Mouse (Mus musculus) kidney, embryonic 14.5 days (tissue): ENCODE data around the gene Slc17a5. TPM values are rescaled to one million over a fixed set of nuclear protein-coding genes. Genes with fewer than 3 reads are reported as not detected.

Experiments
- ATAC-seq: fragments of 200-750 bp; cut with Nextera tagmentation; 2 replicates; pipeline ENCODE4 v1.8.0; 2017; ENCODE audit warnings: moderate number of reproducible peaks, mild to moderate bottlenecking, moderate TSS enrichment, moderate library complexity; ENCODE audit not compliant: low FRiP score, low TSS enrichment
- H3K27ac ChIP-seq: fragments of 300-500 bp; sonication (generic); 2 replicates; pipeline ENCODE4 v1.5.1; 2014; ENCODE audit warnings: low read depth, mild to moderate bottlenecking, low read length, moderate library complexity, mixed read lengths
- H3K27me3 ChIP-seq: fragments of 300-500 bp; sonication (generic); 2 replicates; pipeline ENCODE4 v1.6.1; 2014; ENCODE audit warnings: mild to moderate bottlenecking, low read length; ENCODE audit not compliant: control insufficient read depth, insufficient read depth
- H3K36me3 ChIP-seq: fragments of 300-500 bp; sonication (generic); 2 replicates; pipeline ENCODE4 v1.6.1; 2014; ENCODE audit warnings: low read length, mixed read lengths; ENCODE audit not compliant: control insufficient read depth, insufficient read depth
- H3K4me1 ChIP-seq: fragments of 300-500 bp; sonication (generic); 2 replicates; pipeline ENCODE4 v1.6.1; 2014; ENCODE audit warnings: low read length, mixed read lengths; ENCODE audit not compliant: control insufficient read depth, insufficient read depth
- H3K4me2 ChIP-seq: fragments of 300-500 bp; sonication (generic); replicated peaks from 2 replicates; pipeline ENCODE4 v1.6.1; 2014; ENCODE audit warnings: low read depth, mild to moderate bottlenecking, low read length
- H3K4me3 ChIP-seq: fragments of 300-500 bp; sonication (generic); 2 replicates; pipeline ENCODE4 v1.5.1; 2014; ENCODE audit warnings: mild to moderate bottlenecking, low read length
- H3K9ac ChIP-seq: fragments of 300-500 bp; sonication (generic); 2 replicates; pipeline ENCODE4 v1.6.1; 2014; ENCODE audit warnings: low read depth, mild to moderate bottlenecking, low read length, moderate library complexity
- H3K9me3 ChIP-seq: fragments of 300-500 bp; sonication (generic); 2 replicates; pipeline ENCODE4 v1.6.1; 2016; ENCODE audit warnings: low read length; ENCODE audit not compliant: control insufficient read depth
- WGBS: fragments of 180-500 bp; shearing (Covaris S2); extraction: QIAGEN DNeasy Blood & Tissue Kit; methylation state at CpG from one replicate; pipeline ENCODE4 v1.1.7; 2014; 5-methylcytosine and 5-hydroxymethylcytosine counted together
- polyA plus RNA-seq: library from polyadenylated mRNA; unstranded; fragments of >200 nt; fragmentation: Nextera tagmentation; extraction: Ambion mirVana; gene quantifications from 2 replicates; pipeline ENCODE4 v1.2.1, GENCODE M21; 2014

Slc17a5 gene
- polyA plus RNA-seq, 1 experiment from 2014 or later, result 16.9 TPM

GRCm38 (mm10) chr9:78579644-78580396 lies 8.0 kb downstream of the Slc17a5 start:
- no peak overlapping the region for H3K27ac ChIP-seq
- H3K9ac ChIP-seq, result no peak overlapping the region
- H3K4me3 ChIP-seq, result no peak overlapping the region
- 56% methylated on average over 10 of the region's 10 CpGs for whole genome bisulfite sequencing
- no peaks in the 10 kb centered on the region for H3K27me3 ChIP-seq
- H3K9me3 ChIP-seq, result no peaks in the 10 kb centered on the region
- H3K36me3 ChIP-seq, result no peaks in the 10 kb centered on the region; the same call in 1 of the 2 replicates
- no peaks in the 10 kb centered on the region for H3K4me1 ChIP-seq
- no peak overlapping the region for H3K4me2 ChIP-seq
- ATAC-seq, result peak; percentile 72; the same call in 1 of the 2 replicates

- no peak overlapping the region for H3K4me3 ChIP-seq
- H3K9me3 ChIP-seq, result no peaks in the 10 kb centered on the region
- no peaks in the 10 kb centered on the region for H3K4me1 ChIP-seq
- peaks cover 3% of the 10 kb centered on the region; the same call in 1 of the 2 replicates for H3K36me3 ChIP-seq
- no peaks in the 10 kb centered on the region for H3K27me3 ChIP-seq
- 91% methylated on average over 7 of the region's 7 CpGs for WGBS
- no peak for ATAC-seq
- H3K4me2 ChIP-seq, result no peak overlapping the region
- no peak overlapping the region for H3K9ac ChIP-seq
- no peak overlapping the region for H3K27ac ChIP-seq
These were observed 9.0 kb downstream of the Slc17a5 start for GRCm38 (mm10) chr9:78578824-78579223.

- Histone ChIP-seq H3K4me2 (no peak overlapping the region), H3K9me3 (no peaks in the 10 kb centered on the region), H3K4me1 (no peaks in the 10 kb centered on the region), H3K9ac (no peak overlapping the region), H3K27ac (no peak overlapping the region), H3K4me3 (no peak overlapping the region), H3K27me3 (no peaks in the 10 kb centered on the region), H3K36me3 (peaks cover 3% of the 10 kb centered on the region; the same call in 1 of the 2 replicates)
- 89% methylated on average over 5 of the region's 5 CpGs for WGBS
- ATAC-seq, result no peak
These were observed 11.4 kb downstream of the Slc17a5 start for GRCm38 (mm10) chr9:78576466-78576865.

- H3K36me3 ChIP-seq, result peaks cover 5% of the 10 kb centered on the region; the same call in 1 of the 2 replicates
- WGBS, result 95% methylated on average over 9 of the region's 9 CpGs
- H3K4me1 ChIP-seq, result no peaks in the 10 kb centered on the region
- H3K9me3 ChIP-seq, result no peaks in the 10 kb centered on the region
- no peaks in the 10 kb centered on the region for H3K27me3 ChIP-seq
- ATAC-seq, result no peak
- H3K9ac ChIP-seq, result no peak overlapping the region
- no peak overlapping the region for H3K27ac ChIP-seq
- H3K4me2 ChIP-seq, result no peak overlapping the region
- no peak overlapping the region for H3K4me3 ChIP-seq
These were observed 17.9 kb downstream of the Slc17a5 start for GRCm38 (mm10) chr9:78569934-78570333.

- H3K4me2 ChIP-seq, result no peak overlapping the region
- no peak overlapping the region for H3K9ac ChIP-seq
- 86% methylated on average over 4 of the region's 4 CpGs for WGBS
- H3K27ac ChIP-seq, result no peak overlapping the region
- no peak for ATAC-seq
- no peaks in the 10 kb centered on the region for H3K27me3 ChIP-seq
- H3K4me1 ChIP-seq, result no peaks in the 10 kb centered on the region
- H3K36me3 ChIP-seq, result no peaks in the 10 kb centered on the region; the same call in 1 of the 2 replicates
- no peak overlapping the region for H3K4me3 ChIP-seq
- H3K9me3 ChIP-seq, result no peaks in the 10 kb centered on the region
These were observed 28.4 kb downstream of the Slc17a5 start for GRCm38 (mm10) chr9:78559479-78559878.

- no peak overlapping the region for H3K9ac ChIP-seq
- no peaks in the 10 kb centered on the region for H3K27me3 ChIP-seq
- no peaks in the 10 kb centered on the region for H3K4me1 ChIP-seq
- 83% methylated on average over 8 of the region's 8 CpGs for WGBS
- no peak for ATAC-seq
- H3K4me3 ChIP-seq, result no peak overlapping the region
- H3K4me2 ChIP-seq, result no peak overlapping the region
- H3K36me3 ChIP-seq, result no peaks in the 10 kb centered on the region; the same call in 1 of the 2 replicates
- H3K27ac ChIP-seq, result no peak overlapping the region
- H3K9me3 ChIP-seq, result no peaks in the 10 kb centered on the region
These were observed 29.1 kb downstream of the Slc17a5 start for GRCm38 (mm10) chr9:78558586-78559214.

- WGBS, result 77% methylated on average over 1 of the region's 1 CpGs
- Histone ChIP-seq H3K9me3 (no peaks in the 10 kb centered on the region), H3K36me3 (peaks cover 4% of the 10 kb centered on the region; the same call in 1 of the 2 replicates), H3K27me3 (no peaks in the 10 kb centered on the region), H3K4me2 (no peak overlapping the region), H3K9ac (no peak overlapping the region), H3K27ac (no peak overlapping the region), H3K4me1 (no peaks in the 10 kb centered on the region), H3K4me3 (no peak overlapping the region)
- ATAC-seq, result no peak
These were observed 30.8 kb downstream of the Slc17a5 start for GRCm38 (mm10) chr9:78557041-78557440.

GRCm38 (mm10) chr9:78552984-78553383 lies 34.9 kb downstream of the Slc17a5 start:
- Histone ChIP-seq H3K4me2 (no peak overlapping the region), H3K4me3 (no peak overlapping the region), H3K36me3 (peaks cover 4% of the 10 kb centered on the region; the same call in 1 of the 2 replicates), H3K4me1 (no peaks in the 10 kb centered on the region), H3K27me3 (no peaks in the 10 kb centered on the region), H3K9ac (no peak overlapping the region), H3K27ac (no peak overlapping the region), H3K9me3 (no peaks in the 10 kb centered on the region)
- 36% methylated on average over 12 of the region's 12 CpGs for WGBS
- peak; percentile 24; the same call in 1 of the 2 replicates for ATAC-seq

- no peak overlapping the region for H3K4me3 ChIP-seq
- 41% methylated on average over 4 of the region's 4 CpGs for WGBS
- 0 out of 2 replicates have a peak, but pooled peaks cover 4% of the 10 kb centered on the region for H3K36me3 ChIP-seq
- no peak overlapping the region for H3K4me2 ChIP-seq
- H3K27ac ChIP-seq, result no peak overlapping the region
- no peaks in the 10 kb centered on the region for H3K9me3 ChIP-seq
- ATAC-seq, result no peak
- H3K9ac ChIP-seq, result no peak overlapping the region
- no peaks in the 10 kb centered on the region for H3K4me1 ChIP-seq
- no peaks in the 10 kb centered on the region for H3K27me3 ChIP-seq
These were observed 36.1 kb downstream of the Slc17a5 start for GRCm38 (mm10) chr9:78551761-78552160.
